Comparison of ENCODE assay signal across 9 mouse cellular contexts in genomic region chr11:85334778-85335177, GRCm38 (mm10). TPM values are rescaled to one million over a fixed set of nuclear protein-coding genes. Genes with fewer than 3 reads are reported as not detected.
DNase-seq lines count a peak whose midpoint lies in the region; ATAC-seq lines count a peak whose summit lies in the region.
"Had no signal": no experiment of that assay in that cellular context is flagged by ENCODE, and none has a peak within 500 bp of the region (broad histone marks: within the 10 kb centered on the region; RNA-seq: fewer than 3 reads in every experiment).

No protein-coding gene starts in this region.

- H3K9ac ChIP-seq in midbrain, embryonic 14.5 days (replicated peaks; ENCODE audit: low read length) = no peak overlapping the region
- H3K9ac ChIP-seq in midbrain, embryonic 15.5 days = no peak overlapping the region

- peaks cover 42% of the 10 kb centered on the region for H3K36me3 ChIP-seq in midbrain, embryonic 14.5 days (ENCODE audit: control insufficient read depth, insufficient read depth, low read length)
- H3K36me3 ChIP-seq in midbrain, embryonic 15.5 days (replicated peaks) = peaks cover 20% of the 10 kb centered on the region
- H3K36me3 ChIP-seq in splenic B cell, adult 2 months (ENCODE audit: control insufficient read depth, insufficient read depth, low read length, poor library complexity, severe bottlenecking) = peaks cover 7% of the 10 kb centered on the region

- ATAC-seq in CD4-positive, CD25-positive, alpha-beta regulatory T cell, adult 4 months = no peak
- ATAC-seq in midbrain, embryonic 14.5 days (ENCODE audit: low FRiP score, low TSS enrichment) = no peak
- ATAC-seq in midbrain, embryonic 15.5 days (replicated peaks) = no peak

- intact Hi-C loops in left cerebral cortex, postnatal 4 days (cut with DNase I) = no loop called here

- WGBS in midbrain, embryonic 14.5 days = 49% methylated on average over 4 of the region's 4 CpGs
- 51% methylated on average over 4 of the region's 4 CpGs for WGBS in midbrain, embryonic 15.5 days

- DNase-seq in CD4-positive, CD25-positive, alpha-beta regulatory T cell, adult 2 months (ENCODE audit: low read depth, low spot score) = peak; percentile 59
- peak; percentile 59 for DNase-seq in midbrain, embryonic 14.5 days
- peak; percentile 42 for DNase-seq in cerebellum, adult 11 months
- peak; percentile 38 for DNase-seq in gastrocnemius, postnatal 10 days
- peak; percentile 29 for DNase-seq in left cerebral cortex, postnatal 4 days
- DNase-seq in splenic B cell, adult 2 months (ENCODE audit: low read depth, low spot score) = peak; percentile 39

- no peaks in the 10 kb centered on the region for H3K4me1 ChIP-seq in midbrain, embryonic 14.5 days (ENCODE audit: control insufficient read depth, insufficient read depth, low read length)
- H3K4me1 ChIP-seq in midbrain, embryonic 15.5 days = no peaks in the 10 kb centered on the region

- no peaks in the 10 kb centered on the region for H3K27me3 ChIP-seq in midbrain, embryonic 14.5 days (ENCODE audit: control insufficient read depth, insufficient read depth, low read length)
- no peaks in the 10 kb centered on the region for H3K27me3 ChIP-seq in midbrain, embryonic 15.5 days (replicated peaks)
- no peaks in the 10 kb centered on the region for H3K27me3 ChIP-seq in splenic B cell, adult 2 months (ENCODE audit: control insufficient read depth, insufficient read depth, low read length, poor library complexity, severe bottlenecking)
- H3K27me3 ChIP-seq: megakaryocyte, embryonic 14.5 days had no signal

- H3K9me3 ChIP-seq in midbrain, embryonic 14.5 days (ENCODE audit: control insufficient read depth, low read length) = no peaks in the 10 kb centered on the region
- H3K9me3 ChIP-seq in midbrain, embryonic 15.5 days = no peaks in the 10 kb centered on the region
- H3K9me3 ChIP-seq: megakaryocyte, embryonic 14.5 days had no signal

- H3K4me2 ChIP-seq in midbrain, embryonic 14.5 days (ENCODE audit: low read length) = no peak overlapping the region
- no peak overlapping the region for H3K4me2 ChIP-seq in midbrain, embryonic 15.5 days

- no peak overlapping the region for H3K4me3 ChIP-seq in midbrain, embryonic 14.5 days (replicated peaks; ENCODE audit: low read depth, low read length)
- H3K4me3 ChIP-seq in midbrain, embryonic 15.5 days = no peak overlapping the region
- H3K4me3 ChIP-seq: megakaryocyte, embryonic 14.5 days had no signal

- H3K27ac ChIP-seq in midbrain, embryonic 14.5 days (replicated peaks; ENCODE audit: low read depth, low read length) = no peak overlapping the region
- no peak overlapping the region for H3K27ac ChIP-seq in midbrain, embryonic 15.5 days

RNA-seq across cellular contexts. Expression of gene Bcas3, which starts 18.2 kb away (rescaled TPM):
- 10 to 100 TPM; 56.0 to 63.1 TPM for polyA plus RNA-seq in CD4-positive, CD25-positive, alpha-beta regulatory T cell, adult 4 months (2017; shearing (Covaris generic))
- polyA plus RNA-seq in midbrain, embryonic 14.5 days (2014; fragmentation: Nextera tagmentation; extraction: Ambion mirVana) = 26.2 and 33.4 TPM in 2 replicates
- polyA plus RNA-seq in midbrain, embryonic 15.5 days (2015; fragmentation: Nextera tagmentation; extraction: Ambion mirVana) = 30.8 and 33.1 TPM in 2 replicates
- 10 to 100 TPM; 21.5 to 26.8 TPM for total RNA-seq in gastrocnemius, postnatal 10 days (2021)
- 10 to 100 TPM; 42.7 to 42.9 TPM for total RNA-seq in left cerebral cortex, postnatal 4 days (2021)

RNA-seq across cellular contexts. Expression of gene Ppm1d, which starts 23.7 kb away (rescaled TPM):
- polyA plus RNA-seq in CD4-positive, CD25-positive, alpha-beta regulatory T cell, adult 4 months (2017; shearing (Covaris generic)) = 1 to 10 TPM; 3.0 to 5.2 TPM
- 20.8 and 24.2 TPM in 2 replicates for polyA plus RNA-seq in midbrain, embryonic 14.5 days (2014; fragmentation: Nextera tagmentation; extraction: Ambion mirVana)
- 16.9 and 18.1 TPM in 2 replicates for polyA plus RNA-seq in midbrain, embryonic 15.5 days (2015; fragmentation: Nextera tagmentation; extraction: Ambion mirVana)
- total RNA-seq in gastrocnemius, postnatal 10 days (2021) = 10 to 100 TPM in 1 of 2 experiments, 1 to 10 TPM in 1; 8.9 to 10.0 TPM
- 10 to 100 TPM; 20.2 to 21.3 TPM for total RNA-seq in left cerebral cortex, postnatal 4 days (2021)
